Mouse (Mus musculus): ENCODE measurements around the gene Adamts2. TPM values are rescaled to one million over a fixed set of nuclear protein-coding genes. Genes with fewer than 3 reads are reported as not detected.

The Adamts2 gene
- polyA plus RNA-seq, 1 experiment from 2014 or later, result 9.7 TPM

GRCm38 (mm10) chr11:50648143-50648807 is 46.4 kb downstream of the Adamts2 start:
- H3K4me2 ChIP-seq, result no peak overlapping the region
- 84% methylated on average over 4 of the region's 4 CpGs for WGBS
- H3K27me3 ChIP-seq, result no peaks in the 10 kb centered on the region
- H3K4me3 ChIP-seq, result no peak overlapping the region
- H3K27ac ChIP-seq, result no peak overlapping the region
- no peak for ATAC-seq (replicated peaks; ENCODE audit: insufficient number of reproducible peaks, insufficient read depth, low FRiP score, low read depth)
- no peak overlapping the region for H3K9ac ChIP-seq
- peaks cover 12% of the 10 kb centered on the region for H3K4me1 ChIP-seq (replicated peaks)
- H3K9me3 ChIP-seq (replicated peaks), result 0 out of 2 replicates have a peak, but pooled peaks cover 4% of the 10 kb centered on the region
- H3K36me3 ChIP-seq, result no peaks in the 10 kb centered on the region

GRCm38 (mm10) chr11:50650037-50650436 is 48.2 kb downstream of the Adamts2 start:
- Histone ChIP-seq H3K36me3 (no peaks in the 10 kb centered on the region), H3K27me3 (no peaks in the 10 kb centered on the region), H3K9me3 (replicated peaks) (0 out of 2 replicates have a peak, but pooled peaks cover 4% of the 10 kb centered on the region), H3K9ac (no peak overlapping the region), H3K4me3 (no peak overlapping the region), H3K4me1 (replicated peaks) (peaks cover 28% of the 10 kb centered on the region), H3K27ac (no peak overlapping the region), H3K4me2 (no peak overlapping the region)
- 80% methylated on average over 2 of the region's 2 CpGs for WGBS
- no peak for ATAC-seq (replicated peaks; ENCODE audit: insufficient number of reproducible peaks, insufficient read depth, low FRiP score, low read depth)

DNA sequence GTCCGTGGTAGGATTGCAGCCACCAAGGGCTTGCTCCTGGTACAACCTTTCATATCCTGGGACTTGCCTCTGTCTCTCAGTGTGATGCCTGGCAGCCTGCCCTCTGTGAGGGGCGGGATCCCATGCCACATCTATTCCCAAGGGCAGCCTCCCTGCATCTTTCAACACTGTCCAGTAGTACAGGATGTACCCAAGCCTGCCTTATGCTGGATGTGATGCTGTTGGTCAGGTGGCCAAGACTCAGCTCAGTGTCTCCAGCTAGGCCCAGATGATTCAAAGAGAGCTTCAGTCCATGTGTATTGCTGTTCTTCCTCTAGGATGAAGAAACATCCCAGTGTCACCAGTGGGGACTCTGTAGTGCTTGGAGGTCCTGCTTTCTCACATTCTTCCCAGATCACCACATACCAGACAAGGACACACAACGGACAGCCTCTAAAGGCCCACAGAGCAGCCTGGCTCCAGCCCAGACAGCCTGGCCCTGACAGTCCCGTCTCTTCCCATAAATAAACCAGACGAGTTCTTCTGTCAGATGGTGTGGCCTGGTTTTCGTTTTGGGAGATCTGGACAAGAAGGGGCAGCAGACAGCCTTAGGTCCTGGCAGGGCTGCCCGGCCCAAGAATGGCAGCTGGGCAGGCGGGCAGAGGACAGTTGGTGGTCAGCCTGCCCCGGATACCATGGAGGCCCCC is 52.0 kb downstream of the Adamts2 start:
- WGBS, result 37% methylated on average over 9 of the region's 9 CpGs
- Histone ChIP-seq H3K9ac (no peak overlapping the region), H3K4me2 (no peak overlapping the region), H3K9me3 (replicated peaks) (no peaks in the 10 kb centered on the region), H3K4me1 (replicated peaks) (peaks cover 28% of the 10 kb centered on the region), H3K4me3 (no peak overlapping the region), H3K27me3 (no peaks in the 10 kb centered on the region), H3K27ac (peak overlapping the region; percentile 86), H3K36me3 (no peaks in the 10 kb centered on the region)
- ATAC-seq (replicated peaks; ENCODE audit: insufficient number of reproducible peaks, insufficient read depth, low FRiP score, low read depth), result peak; percentile 66; the same call in 1 of the 2 replicates

- Histone ChIP-seq H3K27me3 (no peaks in the 10 kb centered on the region), H3K9me3 (replicated peaks) (no peaks in the 10 kb centered on the region), H3K9ac (no peak overlapping the region), H3K4me2 (no peak overlapping the region), H3K4me3 (no peak overlapping the region), H3K4me1 (replicated peaks) (peaks cover 26% of the 10 kb centered on the region), H3K27ac (no peak overlapping the region), H3K36me3 (no peaks in the 10 kb centered on the region)
- no peak for ATAC-seq (replicated peaks; ENCODE audit: insufficient number of reproducible peaks, insufficient read depth, low FRiP score, low read depth)
- WGBS, result 82% methylated on average over 6 of the region's 6 CpGs
Measured at GRCm38 (mm10) chr11:50658826-50659225, 56.9 kb downstream of the Adamts2 start.

GRCm38 (mm10) chr11:50662176-50662575 is 60.3 kb downstream of the Adamts2 start:
- Histone ChIP-seq H3K36me3 (no peaks in the 10 kb centered on the region), H3K4me1 (replicated peaks) (0 out of 2 replicates have a peak, but pooled peaks cover 5% of the 10 kb centered on the region), H3K9ac (no peak overlapping the region), H3K9me3 (replicated peaks) (no peaks in the 10 kb centered on the region), H3K27ac (no peak overlapping the region), H3K4me3 (no peak overlapping the region), H3K4me2 (no peak overlapping the region), H3K27me3 (no peaks in the 10 kb centered on the region)
- ATAC-seq (replicated peaks; ENCODE audit: insufficient number of reproducible peaks, insufficient read depth, low FRiP score, low read depth), result no peak
- 77% methylated on average over 3 of the region's 3 CpGs for WGBS

DNA sequence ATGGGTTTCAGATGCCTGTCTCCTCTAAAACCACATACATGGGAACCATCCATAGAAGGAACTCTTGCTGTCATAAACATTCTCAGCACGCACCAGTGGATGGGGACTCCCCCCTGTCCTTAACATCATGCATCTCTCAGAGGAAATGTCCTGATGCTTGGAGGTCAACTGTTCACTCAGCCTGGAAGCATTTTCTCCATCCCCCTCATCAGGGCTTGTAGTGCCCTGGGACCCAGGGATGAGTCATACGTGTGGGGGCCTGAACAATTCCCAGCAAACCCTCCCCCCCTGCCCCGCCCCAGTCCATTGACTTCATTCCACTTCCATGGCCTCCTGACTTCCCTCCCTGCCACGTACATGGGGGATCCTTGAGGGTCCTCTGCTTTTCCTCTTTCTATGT is 62.9 kb downstream of the Adamts2 start:
- Histone ChIP-seq H3K9me3 (replicated peaks) (no peaks in the 10 kb centered on the region), H3K27ac (no peak overlapping the region), H3K4me1 (replicated peaks) (peaks cover 14% of the 10 kb centered on the region), H3K27me3 (no peaks in the 10 kb centered on the region), H3K4me2 (no peak overlapping the region), H3K9ac (no peak overlapping the region), H3K4me3 (no peak overlapping the region), H3K36me3 (no peaks in the 10 kb centered on the region)
- WGBS, result 65% methylated on average over 4 of the region's 4 CpGs
- no peak for ATAC-seq (replicated peaks; ENCODE audit: insufficient number of reproducible peaks, insufficient read depth, low FRiP score, low read depth)

GRCm38 (mm10) chr11:50669542-50670362 is 67.9 kb downstream of the Adamts2 start:
- H3K36me3 ChIP-seq, result no peaks in the 10 kb centered on the region
- peak overlapping the region; percentile 76 for H3K27ac ChIP-seq
- no peak overlapping the region for H3K4me2 ChIP-seq
- no peak overlapping the region for H3K9ac ChIP-seq
- 59% methylated on average over 9 of the region's 9 CpGs for WGBS
- no peak overlapping the region for H3K4me3 ChIP-seq
- H3K4me1 ChIP-seq (replicated peaks), result peaks cover 43% of the 10 kb centered on the region
- H3K27me3 ChIP-seq, result no peaks in the 10 kb centered on the region
- ATAC-seq (replicated peaks; ENCODE audit: insufficient number of reproducible peaks, insufficient read depth, low FRiP score, low read depth), result peak; percentile 73
- H3K9me3 ChIP-seq (replicated peaks), result no peaks in the 10 kb centered on the region

DNA sequence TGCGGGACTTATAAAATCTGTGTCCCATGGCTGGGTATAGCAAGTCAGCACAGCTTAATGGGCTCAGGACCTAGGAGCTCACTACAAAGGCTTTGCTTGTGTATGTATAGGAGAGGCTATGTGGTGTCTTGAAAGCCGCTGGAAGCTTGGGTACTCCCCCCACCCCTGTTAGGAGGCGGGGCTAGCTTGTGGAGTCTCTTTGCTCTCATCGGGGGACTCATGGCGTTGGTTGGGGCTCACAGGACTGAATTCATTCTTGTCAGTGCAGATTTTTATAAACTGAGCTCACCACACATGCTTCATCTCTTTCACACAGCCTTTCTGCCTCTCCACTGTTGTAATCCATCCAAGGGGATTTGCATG is 68.5 kb downstream of the Adamts2 start:
- H3K9me3 ChIP-seq (replicated peaks), result no peaks in the 10 kb centered on the region
- H3K36me3 ChIP-seq, result no peaks in the 10 kb centered on the region
- 70% methylated on average over 5 of the region's 5 CpGs for WGBS
- H3K4me1 ChIP-seq (replicated peaks), result peaks cover 43% of the 10 kb centered on the region
- no peak overlapping the region for H3K4me3 ChIP-seq
- no peaks in the 10 kb centered on the region for H3K27me3 ChIP-seq
- no peak overlapping the region for H3K9ac ChIP-seq
- H3K27ac ChIP-seq, result peak overlapping the region; percentile 76
- no peak overlapping the region for H3K4me2 ChIP-seq
- no peak for ATAC-seq (replicated peaks; ENCODE audit: insufficient number of reproducible peaks, insufficient read depth, low FRiP score, low read depth)

- no peaks in the 10 kb centered on the region for H3K36me3 ChIP-seq
- H3K4me1 ChIP-seq (replicated peaks), result peaks cover 43% of the 10 kb centered on the region
- H3K4me2 ChIP-seq, result no peak overlapping the region
- 83% methylated on average over 1 of the region's 1 CpGs for WGBS
- ATAC-seq (replicated peaks; ENCODE audit: insufficient number of reproducible peaks, insufficient read depth, low FRiP score, low read depth), result no peak
- no peaks in the 10 kb centered on the region for H3K9me3 ChIP-seq (replicated peaks)
- H3K27me3 ChIP-seq, result no peaks in the 10 kb centered on the region
- no peak overlapping the region for H3K27ac ChIP-seq
- no peak overlapping the region for H3K4me3 ChIP-seq
- H3K9ac ChIP-seq, result no peak overlapping the region
Measured at GRCm38 (mm10) chr11:50670881-50671280, 69.0 kb downstream of the Adamts2 start.

- no peak overlapping the region for H3K27ac ChIP-seq
- H3K4me1 ChIP-seq (replicated peaks), result peaks cover 43% of the 10 kb centered on the region
- no peaks in the 10 kb centered on the region for H3K9me3 ChIP-seq (replicated peaks)
- H3K27me3 ChIP-seq, result no peaks in the 10 kb centered on the region
- ATAC-seq (replicated peaks; ENCODE audit: insufficient number of reproducible peaks, insufficient read depth, low FRiP score, low read depth), result no peak
- no peak overlapping the region for H3K4me2 ChIP-seq
- H3K36me3 ChIP-seq, result no peaks in the 10 kb centered on the region
- 46% methylated on average over 2 of the region's 2 CpGs for WGBS
- no peak overlapping the region for H3K4me3 ChIP-seq
- no peak overlapping the region for H3K9ac ChIP-seq
Measured at GRCm38 (mm10) chr11:50671376-50671775, 69.5 kb downstream of the Adamts2 start.

DNA sequence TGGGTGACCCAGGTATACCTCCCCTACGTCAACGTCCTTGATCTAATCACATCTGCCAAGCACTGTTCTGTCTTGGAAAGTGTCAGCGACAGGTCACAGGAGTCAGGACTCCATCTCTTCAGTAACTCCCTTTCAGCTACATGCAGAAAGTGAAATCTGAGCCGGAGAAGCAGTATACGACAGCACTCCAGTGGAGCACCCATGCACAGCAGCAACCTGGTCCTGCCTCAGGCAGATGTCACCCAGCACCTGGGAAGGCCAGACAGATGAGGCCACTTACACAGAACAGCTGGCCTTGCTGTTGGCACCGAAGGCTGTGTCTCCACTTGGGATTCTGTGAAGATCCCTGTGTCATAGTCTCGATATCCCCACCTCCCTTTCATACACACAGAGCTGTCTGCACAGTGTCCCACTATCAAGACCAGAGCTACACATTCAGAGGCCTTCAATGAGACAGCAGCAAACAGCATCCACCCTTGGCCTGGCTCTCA is 70.0 kb downstream of the Adamts2 start:
- H3K27me3 ChIP-seq, result no peaks in the 10 kb centered on the region
- peaks cover 43% of the 10 kb centered on the region for H3K4me1 ChIP-seq (replicated peaks)
- no peak overlapping the region for H3K27ac ChIP-seq
- no peaks in the 10 kb centered on the region for H3K36me3 ChIP-seq
- no peak for ATAC-seq (replicated peaks; ENCODE audit: insufficient number of reproducible peaks, insufficient read depth, low FRiP score, low read depth)
- H3K9ac ChIP-seq, result no peak overlapping the region
- H3K9me3 ChIP-seq (replicated peaks), result no peaks in the 10 kb centered on the region
- WGBS, result 54% methylated on average over 7 of the region's 7 CpGs
- no peak overlapping the region for H3K4me3 ChIP-seq
- no peak overlapping the region for H3K4me2 ChIP-seq
